Mouse (Mus musculus): ENCODE results near the gene Kif1bp. TPM values are rescaled to one million over a fixed set of nuclear protein-coding genes. Genes with fewer than 3 reads are reported as not detected.
"Not testable (repeated sequence)": the region's sequence is repeated elsewhere in the genome, so short reads cannot be mapped to it uniquely, and the experiment has no call there.

Kif1bp gene
- total RNA-seq, 2 experiments from 2014 or later: 36.8 to 41.7 TPM

DNA sequence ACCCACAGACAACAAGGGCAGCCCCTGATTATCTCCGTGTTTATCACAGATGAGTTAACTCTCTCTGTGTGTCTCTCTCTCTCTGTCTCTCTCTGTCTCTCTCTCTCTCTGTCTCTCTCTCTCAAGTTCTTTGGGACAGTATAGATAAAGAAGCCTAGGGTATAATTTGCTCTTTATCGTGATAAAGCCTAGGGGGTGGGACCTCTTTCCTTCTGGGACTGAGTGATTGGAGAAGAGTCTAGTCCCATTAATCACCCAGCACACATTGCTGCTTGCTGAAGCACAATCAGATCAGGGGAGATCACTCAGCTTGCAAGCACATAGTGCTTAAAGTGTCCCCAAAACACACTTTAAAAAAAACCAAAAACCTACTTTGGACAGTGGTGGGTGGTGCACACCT is 57.3 kb downstream of the Kif1bp start:
- no peak for DNase-seq (ENCODE audit: low spot score)
- intact Hi-C loops (cut with DNase I): no loop called here

DNA sequence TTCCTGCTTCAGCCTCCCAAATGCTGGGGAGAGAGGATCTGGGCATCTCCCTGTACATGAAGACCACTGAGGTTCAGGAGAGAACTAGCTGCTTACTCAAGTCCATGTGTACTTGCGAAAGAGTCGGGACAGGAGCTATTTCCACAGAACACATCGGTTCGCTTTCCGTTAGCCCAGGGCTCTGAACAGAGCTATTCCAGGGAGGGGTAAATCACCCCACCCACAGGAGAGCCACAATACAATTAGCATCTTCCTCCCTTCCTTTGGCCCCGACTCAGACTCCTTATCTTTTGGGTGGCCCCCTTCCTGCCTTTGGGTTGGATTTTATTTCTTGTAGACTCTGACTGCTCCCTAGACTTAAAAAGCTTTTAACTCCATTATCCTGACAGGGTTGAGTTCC is 60.7 kb downstream of the Kif1bp start:
- DNase-seq (ENCODE audit: low spot score): no peak
- intact Hi-C loops (cut with DNase I): no loop called here

DNA sequence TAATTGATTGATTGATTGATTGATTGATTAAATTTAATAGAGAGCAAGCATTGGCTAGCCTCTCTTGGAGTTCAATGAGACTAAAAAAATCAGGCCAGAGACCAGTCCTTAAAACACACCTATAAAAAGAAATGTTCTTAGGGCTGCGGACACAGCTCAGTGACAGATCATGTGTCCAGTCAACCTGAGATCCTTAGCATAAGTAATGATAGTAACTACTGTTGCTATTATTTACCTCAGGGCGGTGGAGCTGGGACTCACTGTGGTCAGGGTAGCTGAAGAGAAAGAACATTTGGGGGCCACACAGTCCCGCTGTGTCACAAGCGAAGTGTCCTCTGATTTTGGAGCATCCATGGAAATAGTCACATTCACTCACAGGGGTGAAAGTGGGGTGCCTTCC is 65.4 kb downstream of the Kif1bp start:
- no peak for DNase-seq (ENCODE audit: low spot score)
- intact Hi-C loops (cut with DNase I): no loop called here

DNA sequence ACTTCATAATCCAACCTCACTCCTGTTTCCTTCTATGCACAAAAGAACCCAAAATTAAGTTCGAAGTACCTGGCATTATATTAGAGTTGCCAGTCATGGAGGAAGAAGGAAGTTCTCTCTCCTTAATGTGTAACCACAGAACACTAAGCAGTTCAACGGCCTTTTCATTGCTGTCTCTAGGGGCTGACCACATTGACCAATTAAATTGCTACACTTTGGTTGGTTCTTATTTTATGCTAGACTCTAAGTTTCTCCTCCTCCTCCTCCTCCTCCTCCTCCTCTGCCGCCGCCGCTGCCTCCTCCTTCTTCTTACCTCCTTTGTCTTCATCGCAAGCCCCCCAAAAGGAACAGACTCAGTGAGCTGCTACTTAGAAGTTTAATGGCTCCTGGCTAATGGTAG is 66.7 kb downstream of the Kif1bp start:
- intact Hi-C loops (cut with DNase I): no loop called here
- DNase-seq (ENCODE audit: low spot score): no peak

DNA sequence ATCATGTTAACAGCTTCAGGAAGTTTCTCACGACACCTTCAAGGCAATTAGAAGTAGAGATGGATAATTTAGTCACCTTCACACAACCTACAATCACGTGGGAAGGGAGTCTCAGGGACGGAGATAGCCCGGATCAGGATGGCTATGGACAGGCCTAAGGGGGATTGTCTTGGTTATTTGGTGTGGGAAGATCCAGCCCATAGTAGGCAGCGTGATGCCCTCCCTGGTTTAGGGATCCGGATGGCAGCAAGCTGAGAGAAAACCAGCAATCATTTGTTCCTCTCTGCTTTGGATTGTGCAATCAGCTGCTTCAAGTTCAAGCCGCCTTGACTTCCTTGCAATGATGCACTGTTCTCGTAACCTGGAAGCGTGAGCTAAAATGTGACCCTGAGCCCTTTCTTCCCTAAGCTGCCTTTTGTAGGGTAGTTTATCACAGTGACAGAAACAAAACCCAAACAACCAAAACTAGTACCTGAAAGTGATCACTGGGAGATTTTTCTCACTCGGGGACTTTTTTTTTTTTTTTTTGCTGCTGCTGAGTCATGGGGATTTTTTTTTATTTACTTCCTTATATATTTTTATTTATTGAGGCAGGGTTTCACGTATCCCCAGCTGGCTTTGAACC is 69.1 kb downstream of the Kif1bp start:
- intact Hi-C loops (cut with DNase I): loop anchor here (10.0 kb wide), 1 partner anchor 156 kb away; no protein-coding TSS in a partner anchor
- DNase-seq (ENCODE audit: low spot score): no peak

DNA sequence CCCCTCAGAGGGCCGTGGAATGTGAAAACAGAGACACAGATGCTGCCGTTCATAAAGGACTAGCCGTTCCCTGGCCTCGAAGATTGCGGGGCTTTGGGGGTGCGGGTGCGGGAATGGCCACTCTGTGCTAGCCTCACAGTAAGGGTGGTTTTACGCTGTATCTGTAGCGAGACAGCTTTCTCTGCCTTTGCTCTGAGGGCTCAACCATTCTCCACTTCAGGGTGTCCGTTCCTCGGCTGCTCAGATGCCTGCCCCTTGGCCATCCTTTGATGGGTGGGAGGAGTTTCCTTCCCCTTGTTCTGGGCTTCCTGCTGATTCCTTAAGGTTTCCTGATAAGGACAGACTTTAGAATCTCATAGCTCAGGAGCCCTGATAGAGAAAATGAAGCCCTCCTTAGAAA is 69.8 kb downstream of the Kif1bp start:
- intact Hi-C loops (cut with DNase I): loop anchor here (10.0 kb wide), 1 partner anchor 156 kb away; no protein-coding TSS in a partner anchor

DNA sequence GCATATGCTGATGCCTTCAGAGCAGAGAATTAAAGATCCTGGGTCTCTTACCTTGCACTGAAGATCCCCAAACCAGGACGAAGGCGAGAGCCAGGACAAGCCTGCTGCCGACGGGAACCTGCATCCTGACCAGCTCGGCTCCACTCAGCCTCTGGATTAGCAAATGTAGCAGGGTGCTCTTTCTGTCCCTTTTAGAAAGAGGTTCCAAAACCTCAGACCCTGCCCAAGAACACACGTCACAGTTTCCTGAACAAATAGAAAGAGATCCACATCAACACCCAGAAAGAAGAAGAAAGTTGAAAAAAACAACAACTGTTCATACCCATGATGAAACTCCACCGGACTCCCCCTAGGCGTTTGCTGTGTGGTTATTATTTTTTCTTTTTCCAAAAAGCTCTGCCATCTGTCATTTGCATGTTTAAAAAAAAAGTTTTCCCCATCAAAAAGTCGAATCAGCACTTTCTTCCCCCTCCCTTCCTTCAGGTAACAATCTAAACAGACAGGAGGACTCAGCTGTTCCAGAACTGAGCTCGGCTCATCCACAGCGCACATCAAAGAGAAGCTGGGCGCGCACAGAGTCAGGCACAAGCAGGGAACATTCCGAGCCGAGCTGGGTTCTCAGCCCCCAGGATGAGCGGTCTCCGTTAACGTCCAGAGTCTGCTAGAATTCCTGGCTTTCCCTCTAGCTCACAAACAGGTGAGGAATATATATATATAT is 70.5 kb downstream of the Kif1bp start:
- intact Hi-C loops (cut with DNase I): loop anchor here (10.0 kb wide), 1 partner anchor 157 kb away; no protein-coding TSS in a partner anchor
- DNase-seq (ENCODE audit: low spot score): peak; percentile 55

More for the DNA sequence above, 69.8 kb downstream of the Kif1bp start:
- peak; percentile 32 for DNase-seq (ENCODE audit: low spot score)

DNA sequence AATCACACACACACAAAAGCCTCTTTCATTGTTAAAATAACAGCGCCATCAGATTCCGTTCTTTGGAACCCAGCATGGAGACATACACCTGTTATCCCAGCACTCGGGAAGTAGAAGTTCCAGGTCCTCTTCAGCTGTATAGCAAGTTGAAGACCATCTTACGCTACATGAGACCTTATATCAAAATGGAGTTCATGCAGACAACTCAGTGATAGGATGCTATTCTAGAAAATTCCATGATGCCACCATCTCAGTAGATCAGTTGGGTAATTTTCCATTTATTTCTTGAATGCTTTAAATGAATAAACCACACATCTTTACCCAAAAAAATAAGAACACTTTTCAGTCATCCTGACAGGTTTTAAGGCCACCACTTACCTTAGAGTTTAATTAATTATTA is 71.2 kb downstream of the Kif1bp start:
- DNase-seq (ENCODE audit: low spot score): no peak
- intact Hi-C loops (cut with DNase I): loop anchor here (10.0 kb wide), 1 partner anchor 158 kb away; no protein-coding TSS in a partner anchor

DNA sequence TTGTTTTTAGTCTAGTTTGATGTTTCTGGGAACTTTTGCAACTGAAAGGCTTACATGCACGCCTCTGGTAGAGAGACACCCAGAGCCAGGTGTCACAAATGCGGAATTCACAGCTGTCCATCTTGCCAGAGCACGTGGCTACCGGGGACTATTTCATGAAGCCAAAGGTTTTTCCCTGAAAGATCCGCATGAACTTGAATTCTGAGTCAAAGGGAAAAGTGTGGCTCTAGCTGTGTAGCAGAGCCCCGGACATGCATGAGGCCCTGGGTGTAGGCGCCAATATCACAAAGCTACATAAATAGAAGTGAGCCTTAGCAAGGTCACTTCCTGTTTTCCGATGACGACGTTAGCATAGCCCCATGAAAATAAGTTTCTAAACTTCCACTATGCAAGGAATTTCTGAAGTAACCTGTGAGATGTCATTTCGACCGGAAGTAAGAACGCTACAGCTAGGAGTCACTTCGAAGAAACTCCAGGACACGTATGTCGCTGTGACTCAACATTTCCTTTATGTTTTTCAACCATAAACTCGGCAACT is 72.2 kb downstream of the Kif1bp start:
- no peak for DNase-seq (ENCODE audit: low spot score)
- intact Hi-C loops (cut with DNase I): loop anchor here (10.0 kb wide), 1 partner anchor 159 kb away; no protein-coding TSS in a partner anchor

DNA sequence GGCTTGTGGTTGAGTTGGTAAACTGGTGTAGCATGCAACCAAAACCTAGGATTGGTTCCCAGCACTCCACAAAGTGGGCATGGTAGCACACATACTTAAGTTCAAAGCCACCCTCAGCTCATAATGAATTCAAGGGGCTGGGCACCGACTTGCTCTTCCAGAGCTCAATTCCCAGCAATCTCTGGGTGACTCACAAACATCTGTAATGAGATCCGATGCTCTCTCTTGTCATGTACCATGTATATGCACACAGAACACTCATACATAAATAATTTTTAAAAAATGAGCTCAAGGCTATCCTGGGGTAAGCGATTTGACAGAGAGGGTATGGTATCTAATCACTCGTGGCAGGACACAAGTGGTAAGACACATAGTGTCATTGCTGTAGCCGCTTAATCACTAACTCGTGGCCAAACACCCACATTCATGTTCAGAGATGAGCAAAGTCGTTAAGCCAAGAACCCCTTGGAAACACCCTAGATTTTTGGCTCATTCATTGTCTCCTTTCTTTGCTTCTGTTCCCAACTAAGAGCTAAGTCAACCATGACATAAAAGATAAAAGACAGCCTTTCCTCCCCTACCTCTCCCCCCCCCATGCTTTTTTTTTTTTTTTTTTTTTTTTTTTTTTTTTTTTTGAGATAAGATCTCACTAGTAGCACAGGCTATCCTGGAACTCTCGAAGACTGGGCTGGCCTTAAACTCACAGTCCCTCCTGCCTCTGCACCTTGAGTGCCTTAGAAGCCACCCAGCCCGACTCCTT is 72.9 kb downstream of the Kif1bp start:
- no peak for DNase-seq (ENCODE audit: low spot score)
- intact Hi-C loops (cut with DNase I): loop anchor here (10.0 kb wide), 1 partner anchor 159 kb away; no protein-coding TSS in a partner anchor

DNA sequence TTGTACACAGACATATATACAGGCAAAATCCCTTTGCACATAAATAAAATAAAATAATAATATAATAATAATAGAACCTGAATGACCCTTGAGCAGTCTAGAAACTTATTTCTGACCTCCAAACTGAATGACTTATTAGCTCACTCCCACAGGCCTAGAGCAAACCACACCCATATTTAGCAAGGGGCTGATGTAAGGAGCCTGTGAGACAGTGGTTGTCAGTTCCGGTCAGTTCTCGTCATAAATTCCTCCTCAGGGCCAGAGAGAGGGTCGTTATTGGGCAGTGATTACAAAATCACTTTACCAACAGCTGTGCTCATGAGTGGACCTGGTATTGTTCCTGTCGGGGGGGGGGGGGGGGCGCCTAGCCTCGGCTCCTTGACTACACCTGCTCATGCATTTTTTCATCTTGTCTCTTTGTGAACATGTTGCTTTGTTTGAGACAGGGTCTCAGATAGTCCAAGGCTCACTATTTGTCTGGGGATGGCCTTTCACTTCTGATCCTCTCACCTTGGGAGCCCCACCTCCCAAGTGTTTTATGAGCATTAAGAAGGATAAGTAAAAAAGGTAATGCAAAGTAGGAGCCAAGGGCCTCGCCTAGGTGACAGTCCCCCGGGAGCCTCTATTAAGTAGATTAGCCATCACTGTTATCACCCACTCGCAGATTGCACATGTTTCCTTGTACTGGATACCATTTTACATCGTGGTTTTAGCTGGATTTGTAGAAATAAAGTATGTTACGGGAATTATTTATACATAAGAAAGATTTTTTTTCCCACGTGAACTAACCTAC is 74.2 kb downstream of the Kif1bp start:
- no peak for DNase-seq (ENCODE audit: low spot score)
- intact Hi-C loops (cut with DNase I): loop anchor here (10.0 kb wide), 1 partner anchor 161 kb away; no protein-coding TSS in a partner anchor

DNA sequence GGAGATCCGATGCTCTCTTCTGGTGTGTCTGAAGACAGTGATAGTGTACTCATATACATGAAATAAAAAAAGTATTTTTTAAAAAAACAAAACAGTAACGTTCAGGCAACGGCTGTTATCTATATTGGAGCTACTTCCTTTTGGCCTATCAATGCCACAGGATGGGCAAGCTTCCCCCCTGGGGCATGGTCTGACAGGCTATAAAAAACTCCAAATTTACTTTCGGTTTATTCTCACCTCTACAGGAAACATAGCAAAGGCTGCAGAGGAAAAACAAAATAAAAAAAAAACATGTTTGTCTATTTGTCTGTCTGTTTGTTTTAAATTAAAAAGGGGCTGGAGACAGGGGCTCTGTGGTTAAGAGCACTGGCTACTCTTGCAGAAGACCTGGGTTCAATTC is 74.9 kb downstream of the Kif1bp start:
- intact Hi-C loops (cut with DNase I): loop anchor here (10.0 kb wide), 1 partner anchor 161 kb away; no protein-coding TSS in a partner anchor
- DNase-seq (ENCODE audit: low spot score): no peak

DNA sequence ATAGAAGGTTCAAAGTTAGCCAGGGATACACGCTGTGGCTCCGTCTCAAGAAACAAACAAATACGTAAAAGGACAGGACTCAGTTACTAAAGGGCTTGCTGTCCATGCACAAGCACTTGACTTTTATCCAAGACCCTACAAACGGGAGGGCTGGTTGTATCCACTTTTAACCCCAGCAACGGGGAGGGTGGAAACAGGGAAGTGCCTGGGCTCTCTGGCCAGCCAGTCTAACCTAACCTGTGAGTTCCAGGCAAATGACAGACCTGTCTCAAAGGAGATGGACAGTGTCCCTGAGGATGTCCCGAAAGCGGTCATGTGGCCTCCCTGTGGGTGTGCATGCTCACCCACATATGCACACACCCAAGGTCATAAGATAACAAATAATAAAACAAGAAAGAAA is 76.3 kb downstream of the Kif1bp start:
- intact Hi-C loops (cut with DNase I): loop anchor here (2.0 to 10.0 kb wide), 2 partner anchors 29 to 163 kb away; no protein-coding TSS in a partner anchor
- no peak for DNase-seq (ENCODE audit: low spot score)

DNA sequence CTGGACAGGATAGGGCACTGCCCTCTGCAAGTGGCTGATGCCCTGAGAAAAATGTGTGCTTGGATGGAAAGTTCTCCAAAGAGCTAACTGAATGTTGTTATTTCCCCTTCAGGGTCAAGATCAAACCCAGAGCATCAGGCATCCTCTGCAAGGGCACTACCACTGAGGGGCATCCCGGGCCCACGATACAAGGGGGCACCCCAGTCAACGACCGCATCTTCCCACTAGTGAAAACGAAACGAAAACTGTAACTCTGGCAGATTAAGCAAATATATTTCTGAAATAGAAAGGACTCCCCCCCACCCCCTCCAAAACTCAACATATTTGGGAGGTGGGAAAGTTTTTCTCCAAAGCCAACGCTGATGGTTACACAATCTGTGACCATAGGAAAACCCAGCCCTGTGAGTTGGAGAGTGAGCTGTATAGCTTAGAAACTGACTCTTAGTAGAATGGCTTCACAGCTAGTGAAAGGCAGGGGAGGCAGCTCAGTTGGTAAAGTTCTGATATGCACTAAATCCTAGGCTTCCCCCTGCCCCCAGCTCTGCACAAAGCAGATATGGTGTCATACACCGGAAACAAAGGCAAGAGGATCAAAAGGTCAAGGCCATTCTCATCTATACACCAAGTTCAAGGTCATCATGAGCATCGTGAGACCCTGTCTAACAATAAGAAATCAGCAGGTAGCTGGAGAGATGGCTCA is 77.2 kb downstream of the Kif1bp start:
- DNase-seq (ENCODE audit: low spot score): no peak
- intact Hi-C loops (cut with DNase I): loop anchor here (1.0 to 10.0 kb wide), 3 partner anchors 30 to 164 kb away; no protein-coding TSS in a partner anchor

DNA sequence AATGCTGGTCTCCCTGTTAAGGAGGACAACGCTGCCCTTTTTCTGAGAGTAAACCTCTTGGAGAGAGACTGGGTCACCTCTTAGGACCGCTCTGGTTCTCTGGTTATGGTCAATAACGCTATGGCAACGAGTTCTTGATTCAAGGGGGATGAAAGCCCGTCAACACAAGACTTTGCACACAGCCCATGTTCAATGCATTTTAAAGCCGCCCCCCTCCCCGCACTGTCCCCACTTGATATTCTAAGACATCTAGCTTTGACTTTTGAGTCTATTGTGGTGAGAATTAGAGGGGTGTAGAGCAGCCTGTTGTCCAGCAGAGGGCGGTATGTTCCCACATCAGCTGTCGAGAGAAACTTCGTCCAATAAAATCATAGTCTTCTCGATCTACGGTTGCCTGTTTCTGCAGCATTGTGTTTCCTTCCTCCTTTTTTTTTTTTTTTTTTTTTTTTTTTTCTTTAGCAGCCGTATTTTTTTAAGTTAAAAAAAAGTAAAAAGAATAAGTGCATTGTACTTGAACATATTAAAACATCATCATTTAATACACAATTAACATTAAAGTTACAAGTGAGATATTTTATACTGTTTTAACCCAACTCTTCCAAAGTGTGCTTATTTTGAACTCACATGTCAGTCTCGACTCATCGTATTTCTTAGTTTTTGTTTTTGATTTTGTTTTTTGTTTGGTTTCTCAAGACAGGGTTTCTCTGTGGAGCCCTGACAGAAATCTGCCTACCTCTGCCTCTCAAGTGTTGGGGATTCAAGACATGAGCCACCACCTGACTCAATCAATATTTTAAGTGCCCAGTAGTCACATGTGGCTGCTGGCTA is 78.0 kb downstream of the Kif1bp start:
- intact Hi-C loops (cut with DNase I): loop anchor here (1.0 to 10.0 kb wide), 3 partner anchors 30 to 164 kb away; no protein-coding TSS in a partner anchor
- DNase-seq (ENCODE audit: low spot score): no peak

DNA sequence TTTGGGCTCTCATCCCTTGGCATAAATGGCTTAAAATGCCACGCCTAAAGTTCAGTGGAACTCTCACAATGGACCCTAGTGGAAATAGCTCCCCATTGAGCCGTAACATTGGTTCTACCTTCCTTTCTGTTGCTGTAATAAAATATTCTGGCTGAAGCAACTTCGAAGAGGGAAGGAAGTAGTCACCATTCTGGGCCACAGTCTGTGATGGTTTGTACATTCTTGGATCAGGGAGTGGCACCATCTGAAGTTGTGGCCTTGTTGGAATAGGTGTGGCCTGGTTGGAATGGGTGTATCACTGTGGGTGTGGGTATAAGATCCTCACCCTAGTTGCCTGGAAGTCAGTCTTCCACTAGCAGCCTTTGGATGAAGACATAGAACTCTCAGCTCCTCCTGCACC is 86.6 kb downstream of the Kif1bp start:
- intact Hi-C loops (cut with DNase I): not testable (repeated sequence)

More for the DNA sequence above, 86.6 kb downstream of the Kif1bp start:
- not testable (repeated sequence) for DNase-seq (ENCODE audit: low spot score)
